Mouse (Mus musculus): ENCODE measurements around the gene Tmigd3.
A peak's percentile ranks its signal among the peaks of the same experiment; 100 is the strongest.

Tmigd3 gene

GRCm38 (mm10) chr3:105876022-105876421 is 5.3 kb downstream of the Tmigd3 start:
- DNase-seq = peak; percentile 17

DNA sequence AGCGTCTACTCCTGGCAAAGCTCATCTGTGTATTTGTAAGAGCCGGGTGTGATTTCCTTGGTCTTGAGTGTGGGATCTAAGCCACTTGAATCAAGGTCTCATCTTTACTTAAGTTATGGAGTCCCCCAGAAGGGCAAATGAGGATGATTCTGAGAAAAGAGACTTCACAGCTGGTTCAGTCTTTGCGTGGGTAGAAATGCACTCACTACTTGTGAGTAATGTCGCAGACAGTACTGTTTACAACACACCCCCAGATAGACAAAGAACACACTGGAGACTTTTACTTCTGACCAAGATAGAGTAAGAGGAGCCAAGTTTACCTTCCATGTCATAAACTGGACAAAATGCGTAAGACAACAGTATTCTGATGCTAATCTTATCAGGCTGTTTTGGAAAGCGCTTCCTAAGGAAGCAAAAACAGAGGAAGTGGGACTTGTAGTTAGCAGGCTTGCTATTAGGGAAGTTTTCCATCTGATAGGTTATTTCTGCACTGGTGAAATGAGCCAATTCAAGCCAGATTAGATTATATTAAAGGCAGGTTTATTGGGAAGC is 6.6 kb downstream of the Tmigd3 start:
- DNase-seq = no peak

DNA sequence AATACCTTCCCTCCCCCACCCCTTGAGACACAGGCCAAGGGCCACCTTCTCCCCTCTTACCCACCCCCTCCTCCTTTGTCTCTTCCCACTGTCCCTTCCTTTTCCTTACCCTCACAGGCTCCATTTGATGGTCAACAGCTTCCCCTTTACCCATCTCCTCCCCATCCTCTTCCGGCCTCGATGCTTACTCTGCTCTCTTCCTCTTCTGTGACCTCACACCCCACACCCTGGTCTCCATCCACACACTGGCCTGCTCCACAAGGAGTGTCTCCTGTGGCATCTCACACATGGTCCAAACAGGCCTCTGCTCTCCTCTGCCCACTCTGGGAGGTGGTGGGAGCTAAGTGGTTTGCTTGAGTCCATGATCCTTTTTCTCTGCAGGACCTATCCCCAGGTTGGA is 7.2 kb downstream of the Tmigd3 start:
- DNase-seq = no peak

DNA sequence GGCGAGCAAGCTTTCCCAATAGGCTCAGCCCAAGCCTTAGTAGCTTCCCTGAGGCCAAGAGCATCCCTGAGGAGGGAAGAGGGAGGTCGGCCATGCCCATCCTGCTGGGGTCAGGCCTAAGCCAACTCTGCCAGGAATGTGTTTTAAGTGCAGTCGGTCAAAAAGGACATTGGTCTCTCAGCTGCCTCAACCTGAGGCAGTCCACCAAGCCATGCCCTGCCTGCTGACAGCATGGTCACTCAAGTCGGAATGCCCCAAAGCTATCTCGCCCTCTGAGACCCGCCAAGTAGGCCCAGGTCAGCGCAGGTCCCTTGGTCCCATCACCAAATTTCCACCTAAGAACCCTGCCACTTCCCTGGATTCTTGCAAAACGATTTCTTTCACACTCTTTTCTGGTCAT is 8.0 kb downstream of the Tmigd3 start:
- no peak for DNase-seq

DNA sequence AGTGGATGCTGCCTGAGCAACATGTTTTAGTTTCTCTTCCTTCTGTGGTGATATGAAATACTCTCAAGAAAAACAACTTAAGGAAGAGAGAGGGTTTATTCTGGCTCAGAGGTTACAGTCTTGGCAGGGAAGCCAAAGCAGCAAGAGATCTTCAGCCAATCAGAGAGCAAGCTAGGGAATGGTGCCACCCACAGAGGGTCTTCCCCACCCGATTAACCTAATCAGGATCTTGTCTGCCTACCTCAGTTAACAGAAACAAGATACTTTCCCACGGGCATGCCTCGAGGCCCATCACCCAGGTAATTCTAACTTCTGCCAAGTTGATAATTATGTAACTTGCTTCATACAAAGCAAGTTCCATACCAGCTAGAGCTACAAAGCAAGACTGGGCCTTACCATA is 9.7 kb downstream of the Tmigd3 start:
- DNase-seq = no peak

DNA sequence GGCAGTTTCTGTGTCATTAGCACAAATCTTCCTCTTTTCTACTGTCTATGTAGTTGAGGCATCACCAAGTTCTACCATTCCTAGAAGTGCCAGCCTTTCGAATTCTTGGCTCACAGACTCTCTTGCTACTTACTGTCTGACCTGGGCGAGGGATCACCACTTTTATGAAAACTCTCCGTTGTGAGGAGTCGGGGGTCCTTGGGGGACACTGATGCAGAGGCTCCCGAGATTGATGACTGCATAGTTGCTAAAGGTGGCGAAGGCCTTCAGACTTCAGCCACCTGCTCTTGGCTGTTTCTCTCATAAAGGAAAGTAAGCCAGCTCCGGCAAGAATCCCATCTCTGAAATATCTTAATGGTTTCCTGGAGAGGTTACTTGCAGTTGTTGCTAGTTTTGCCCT is 11.4 kb downstream of the Tmigd3 start:
- no peak for DNase-seq

DNA sequence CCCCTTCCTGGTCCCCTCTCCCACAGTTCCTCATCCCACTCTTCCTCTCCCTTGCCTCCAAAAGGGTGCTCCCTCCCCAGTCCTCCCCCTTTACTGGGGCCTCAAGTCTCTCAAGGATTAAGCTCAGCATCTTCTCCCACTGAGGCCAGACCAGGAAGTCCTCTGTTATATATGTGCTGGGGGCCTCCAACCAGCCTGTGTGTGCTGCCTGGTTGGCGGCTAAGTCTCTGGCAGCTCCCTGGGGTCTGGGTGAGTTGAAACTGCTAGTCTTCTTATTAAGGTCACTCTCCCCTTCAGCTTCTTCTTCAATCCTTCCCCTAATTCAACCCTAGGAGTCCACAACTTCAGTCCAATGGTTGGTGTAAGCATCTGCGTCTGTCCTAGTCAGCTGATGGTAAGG is 12.4 kb downstream of the Tmigd3 start:
- no peak for DNase-seq

DNA sequence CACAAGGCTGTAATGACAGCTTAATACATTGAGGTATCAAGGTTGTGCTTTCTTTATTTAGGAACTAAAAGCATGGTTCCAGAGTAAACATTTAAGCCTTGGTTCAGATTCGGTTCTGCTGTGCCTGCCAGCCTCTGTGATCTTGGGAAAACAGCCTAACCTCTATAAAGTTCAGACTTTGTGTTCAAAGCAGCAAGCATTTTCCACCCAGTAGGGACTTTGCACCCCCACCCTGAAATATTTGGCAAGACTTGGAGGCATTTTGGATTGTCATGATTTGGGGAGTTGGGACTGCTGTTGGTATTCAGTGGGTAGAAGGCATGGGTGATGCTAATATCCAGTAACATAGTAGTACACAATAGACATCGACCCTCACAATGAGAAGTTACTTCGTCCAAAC is 18.3 kb downstream of the Tmigd3 start:
- DNase-seq = no peak

DNA sequence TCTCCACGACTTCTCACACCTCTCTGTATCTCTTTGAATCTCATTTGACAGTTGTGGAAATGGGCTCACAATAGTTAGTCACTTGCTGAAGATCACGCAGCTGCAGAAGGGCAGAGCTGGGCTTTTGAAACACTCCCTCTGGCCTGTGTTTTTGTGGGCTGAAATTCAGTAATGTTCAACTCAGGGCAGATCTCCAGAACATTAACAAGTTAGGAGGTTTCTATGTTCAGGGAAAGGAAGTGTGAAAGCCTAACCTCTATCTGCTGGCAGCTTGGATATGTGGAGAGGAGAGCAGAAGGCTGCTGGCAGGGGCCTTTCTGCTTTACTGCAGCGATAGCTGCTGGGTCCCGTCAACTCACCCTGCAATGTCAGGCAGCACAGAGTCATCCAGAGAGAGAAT is 19.5 kb downstream of the Tmigd3 start:
- DNase-seq = no peak

DNA sequence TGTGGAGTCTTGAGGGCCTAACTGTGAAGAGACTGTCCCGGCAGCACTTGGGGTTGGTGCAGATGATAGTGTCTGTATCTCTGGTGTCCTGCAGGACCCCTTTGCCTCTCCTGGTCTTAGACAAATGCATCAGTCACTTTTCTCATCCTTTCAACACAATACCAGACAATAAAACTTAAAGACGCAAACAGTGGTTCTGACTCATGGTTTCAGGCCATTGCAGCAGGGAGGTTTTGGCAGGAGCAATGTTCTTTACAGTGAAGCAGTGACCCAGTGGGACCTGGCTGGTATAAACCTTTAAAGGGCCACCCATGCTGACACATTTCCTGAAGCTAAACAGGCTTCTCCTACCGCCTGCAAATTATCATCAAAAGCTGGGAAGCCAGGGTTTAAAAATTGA is 20.4 kb downstream of the Tmigd3 start:
- DNase-seq = no peak

GRCm38 (mm10) chr3:105891760-105892571 is 21.3 kb downstream of the Tmigd3 start:
- peak; percentile 32 for DNase-seq

- peak; percentile 23 for DNase-seq
Measured at GRCm38 (mm10) chr3:105892572-105893495, 22.1 kb downstream of the Tmigd3 start.

- DNase-seq = peak; percentile 34
Measured at GRCm38 (mm10) chr3:105893941-105894391, 23.3 kb downstream of the Tmigd3 start.

DNA sequence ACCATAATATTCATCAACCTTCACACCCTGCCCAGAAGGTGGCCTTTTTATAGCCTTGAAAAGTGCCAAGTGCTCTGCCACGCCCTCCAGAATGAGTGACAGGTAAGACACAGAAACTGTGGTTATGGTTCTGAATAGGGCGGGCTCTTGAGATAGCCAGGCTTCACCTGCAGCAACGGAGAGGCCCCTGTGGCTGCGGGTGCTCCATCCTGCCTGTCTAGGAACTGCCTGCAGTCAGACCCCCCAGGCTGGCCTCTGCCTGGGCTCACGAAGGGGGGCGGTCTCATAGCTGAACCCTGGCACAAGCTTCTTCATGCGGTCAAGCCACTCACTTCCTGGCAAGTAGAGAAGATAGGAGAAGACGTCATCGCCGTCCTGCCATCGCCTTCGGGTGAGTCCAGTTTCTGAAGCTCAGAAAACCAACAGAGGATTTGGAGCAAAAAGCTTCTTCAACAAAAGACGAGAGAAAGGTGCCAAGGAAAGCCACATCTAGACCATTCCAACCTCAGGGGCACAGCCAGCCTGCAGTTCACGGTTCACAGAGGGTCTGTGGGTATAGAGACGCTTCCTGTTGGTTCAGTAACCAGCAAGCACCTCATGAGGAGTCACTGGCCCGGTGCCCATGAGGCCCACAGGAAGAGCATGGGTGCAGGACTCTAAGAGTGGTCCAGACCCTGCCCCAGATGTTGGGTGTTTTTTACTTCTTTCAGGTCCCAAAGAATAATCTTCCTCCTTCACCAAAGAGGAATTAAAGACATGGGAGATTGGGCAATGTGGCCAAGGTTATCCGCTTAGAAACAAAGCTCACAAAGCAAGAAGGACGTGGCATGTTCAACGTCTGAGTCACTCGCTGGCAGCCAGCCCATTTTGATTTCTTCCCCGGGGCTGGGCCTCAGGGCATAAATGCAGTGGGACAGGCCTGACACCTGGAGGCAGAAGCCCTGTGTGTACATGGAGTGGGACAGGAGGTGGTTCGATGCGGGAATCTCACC is 24.2 kb downstream of the Tmigd3 start:
- DNase-seq = peak; percentile 75

DNA sequence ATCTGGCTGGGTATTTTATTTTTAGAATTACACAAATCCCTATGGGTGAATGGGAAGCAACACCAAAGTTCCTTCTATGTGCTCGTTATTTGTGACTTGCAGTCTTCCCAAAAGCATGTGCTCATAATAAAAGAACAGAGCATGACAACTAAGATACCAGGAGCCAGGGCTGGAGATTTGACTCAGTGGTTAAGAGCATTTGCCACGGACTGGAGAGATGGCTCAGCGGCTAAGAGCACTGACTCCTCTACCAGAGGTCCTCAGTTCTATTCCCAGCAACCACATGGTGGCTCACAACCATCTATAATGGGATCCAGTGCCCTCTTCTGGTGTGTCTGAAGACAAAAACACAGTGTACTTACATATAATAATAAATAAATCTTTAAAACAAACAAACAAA is 26.1 kb downstream of the Tmigd3 start:
- no peak for DNase-seq

DNA sequence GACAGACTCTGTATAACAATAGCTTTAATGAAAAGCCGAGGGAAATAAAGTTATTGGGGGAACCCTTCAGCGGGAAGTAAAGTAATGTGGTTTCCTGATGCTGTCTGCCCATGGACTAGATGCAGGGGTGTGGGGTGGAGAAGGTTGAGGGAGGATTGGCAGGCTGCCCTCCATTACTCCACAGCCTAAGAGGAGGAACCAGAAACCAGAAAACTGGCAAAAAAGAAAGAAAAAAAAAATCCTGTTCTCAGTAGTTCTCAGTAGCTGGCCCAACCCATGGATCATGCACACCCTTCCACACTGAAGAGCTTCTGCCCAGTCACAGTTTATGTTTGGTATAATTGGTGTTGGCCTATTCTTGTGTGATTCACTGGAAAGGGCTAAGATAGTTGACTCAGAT is 27.6 kb downstream of the Tmigd3 start:
- no peak for DNase-seq

DNA sequence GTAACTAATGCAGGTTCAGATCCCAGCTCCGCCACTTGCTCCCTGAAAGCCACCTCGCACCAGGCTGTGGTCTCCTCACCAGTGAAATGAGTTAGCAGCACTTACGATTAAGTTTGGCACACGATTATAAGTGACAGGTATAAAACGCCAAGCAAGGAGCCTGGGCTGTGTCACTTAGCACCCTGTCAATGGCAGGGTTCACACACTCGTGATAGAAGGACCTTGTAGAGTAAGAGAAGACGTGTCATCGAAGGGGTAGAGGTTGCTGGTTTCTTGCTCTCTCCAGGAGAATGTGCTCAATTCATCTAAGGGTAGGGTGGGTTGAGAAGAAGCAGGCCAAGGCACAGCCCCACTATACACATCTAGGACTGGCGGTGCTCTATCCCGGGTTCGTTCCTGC is 28.2 kb downstream of the Tmigd3 start:
- DNase-seq = no peak

DNA sequence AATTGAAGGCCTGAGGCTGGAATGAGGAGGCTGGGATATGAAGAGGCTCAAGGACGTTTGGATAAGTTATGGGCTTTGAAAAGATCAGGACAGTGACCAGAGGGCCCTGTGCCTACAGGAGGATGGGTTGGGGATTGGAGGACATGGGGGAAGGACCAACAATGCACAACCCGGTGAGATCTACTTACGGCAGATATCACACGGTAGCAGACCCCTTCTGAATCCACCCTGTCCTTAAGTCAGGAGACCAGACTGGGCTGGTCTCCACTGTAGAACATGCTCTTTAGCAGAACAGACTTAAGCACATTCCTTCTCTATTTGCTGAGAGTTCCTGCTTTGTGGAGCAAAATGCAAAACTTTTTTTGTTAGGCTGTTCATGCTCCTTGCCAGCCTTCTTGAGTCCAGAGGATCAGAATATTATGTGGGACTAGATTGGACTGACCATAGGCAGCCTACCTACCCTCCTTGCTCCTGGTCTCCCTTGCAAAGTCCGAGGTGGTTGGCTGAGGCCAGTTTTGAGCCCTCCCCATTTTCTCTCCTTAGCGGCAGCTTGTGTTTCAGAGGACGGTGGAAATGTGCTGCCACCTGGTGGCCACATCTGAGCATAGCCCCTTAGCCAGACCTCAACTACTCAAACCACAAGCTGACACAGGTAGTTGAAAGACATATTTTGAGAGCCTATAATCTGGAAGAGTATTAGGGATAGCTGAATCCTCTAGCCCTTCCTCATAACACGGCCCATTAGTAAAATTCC is 28.9 kb downstream of the Tmigd3 start:
- DNase-seq = peak; percentile 80

DNA sequence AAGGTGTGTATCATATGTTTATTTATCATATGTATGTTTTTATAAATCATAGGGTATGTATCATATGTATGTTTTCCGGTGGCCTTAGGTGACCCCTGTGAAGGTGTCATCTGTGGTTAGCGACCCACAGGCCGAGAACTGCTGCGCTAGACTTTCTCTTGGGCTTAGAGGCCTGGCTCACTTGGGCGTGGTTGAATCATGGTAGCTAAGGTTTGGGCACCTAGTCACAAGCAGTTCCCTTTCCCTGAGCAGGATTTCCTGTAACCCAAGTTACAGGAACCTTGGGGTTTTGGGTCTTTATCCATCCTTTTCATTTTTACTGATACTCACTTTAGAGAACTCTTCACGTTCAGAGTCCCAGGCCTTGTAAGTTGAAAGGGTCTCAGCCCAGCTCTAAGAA is 29.6 kb downstream of the Tmigd3 start:
- no peak for DNase-seq

DNA sequence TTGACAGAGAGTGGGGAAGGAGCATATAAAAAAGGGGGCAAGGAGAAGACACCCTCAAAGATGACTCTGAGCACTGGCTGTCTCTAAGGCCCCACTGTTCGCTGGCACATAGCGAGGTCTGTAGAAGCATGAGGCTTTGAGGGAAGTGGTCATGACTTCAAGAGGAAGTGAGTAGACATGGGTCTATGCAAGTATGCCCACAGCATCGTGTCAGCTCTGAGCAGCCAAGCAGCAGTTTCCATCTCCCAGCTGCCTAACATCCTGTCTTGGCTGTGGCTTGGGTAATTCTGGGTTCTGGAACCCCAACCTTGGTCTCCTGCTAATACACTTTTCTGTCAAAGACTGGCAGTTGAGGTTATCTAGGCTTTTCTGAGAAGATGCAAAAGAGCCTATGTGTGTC is 30.0 kb downstream of the Tmigd3 start:
- no peak for DNase-seq

GRCm38 (mm10) chr3:105901468-105901867 is 30.8 kb downstream of the Tmigd3 start:
- DNase-seq = no peak

DNA sequence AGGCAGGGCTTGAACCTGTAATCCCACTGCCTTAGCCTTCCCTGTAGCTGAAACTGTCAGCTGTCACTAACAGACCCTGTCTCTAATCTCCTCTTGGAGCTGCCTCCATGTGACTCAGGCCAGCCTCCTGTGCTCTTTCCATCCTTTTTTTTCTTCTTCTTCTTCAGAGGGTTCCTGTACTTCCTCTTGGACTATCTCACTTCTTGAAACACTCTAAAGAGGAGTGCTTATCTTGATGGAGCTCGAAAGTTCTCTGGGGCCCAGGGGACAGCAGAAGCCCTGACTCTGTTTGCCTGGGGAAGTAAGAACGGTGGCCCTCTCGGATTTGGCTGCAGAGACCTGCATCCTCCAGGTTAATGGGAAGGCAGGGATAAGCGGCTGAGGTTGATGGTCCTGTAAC is 33.5 kb downstream of the Tmigd3 start:
- no peak for DNase-seq
